Mouse (Mus musculus): ENCODE measurements around the gene Rep15.

DNA sequence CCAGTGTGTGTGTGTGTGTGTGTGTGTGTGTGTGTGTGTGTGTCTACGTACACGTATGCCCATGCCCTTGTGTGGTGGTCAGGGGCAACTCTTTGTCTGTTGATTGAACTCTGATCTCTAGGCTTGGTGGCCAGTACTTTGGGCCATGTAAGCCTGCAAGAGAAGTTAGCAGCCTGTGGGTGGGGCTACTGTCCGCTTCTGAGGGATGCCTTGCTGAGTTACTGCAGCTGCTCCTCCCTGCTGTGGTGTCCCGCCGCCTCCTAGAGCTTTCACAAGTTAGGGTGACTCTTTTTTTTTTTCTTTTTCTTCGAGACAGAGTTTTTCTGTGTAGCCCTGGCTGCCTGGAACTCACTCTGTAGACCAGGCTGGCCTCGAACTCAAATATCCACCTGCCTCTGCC lies 26.9 kb downstream of the Rep15 start:
- no peak for TF ChIP-seq CTCF (IDR thresholded peaks at IDR 0.05; ENCODE audit: borderline replicate concordance, insufficient read depth, low read depth, low read length)
- TF ChIP-seq POLR2A (IDR thresholded peaks at IDR 0.05; ENCODE audit: borderline replicate concordance, insufficient read depth, low read length) = no peak
